Mouse (Mus musculus) left cerebral cortex, adult 11 months (tissue): ENCODE measurements around the gene Gm20388.
"Not testable (repeated sequence)": the region's sequence is repeated elsewhere in the genome, so short reads cannot be mapped to it uniquely, and the experiment has no call there.

ENCODE experiments used
- DNase-seq: peaks from one replicate; pipeline ENCODE4 v3.0.0; 2022; ENCODE audit warnings: low spot score

Gene Gm20388

DNA sequence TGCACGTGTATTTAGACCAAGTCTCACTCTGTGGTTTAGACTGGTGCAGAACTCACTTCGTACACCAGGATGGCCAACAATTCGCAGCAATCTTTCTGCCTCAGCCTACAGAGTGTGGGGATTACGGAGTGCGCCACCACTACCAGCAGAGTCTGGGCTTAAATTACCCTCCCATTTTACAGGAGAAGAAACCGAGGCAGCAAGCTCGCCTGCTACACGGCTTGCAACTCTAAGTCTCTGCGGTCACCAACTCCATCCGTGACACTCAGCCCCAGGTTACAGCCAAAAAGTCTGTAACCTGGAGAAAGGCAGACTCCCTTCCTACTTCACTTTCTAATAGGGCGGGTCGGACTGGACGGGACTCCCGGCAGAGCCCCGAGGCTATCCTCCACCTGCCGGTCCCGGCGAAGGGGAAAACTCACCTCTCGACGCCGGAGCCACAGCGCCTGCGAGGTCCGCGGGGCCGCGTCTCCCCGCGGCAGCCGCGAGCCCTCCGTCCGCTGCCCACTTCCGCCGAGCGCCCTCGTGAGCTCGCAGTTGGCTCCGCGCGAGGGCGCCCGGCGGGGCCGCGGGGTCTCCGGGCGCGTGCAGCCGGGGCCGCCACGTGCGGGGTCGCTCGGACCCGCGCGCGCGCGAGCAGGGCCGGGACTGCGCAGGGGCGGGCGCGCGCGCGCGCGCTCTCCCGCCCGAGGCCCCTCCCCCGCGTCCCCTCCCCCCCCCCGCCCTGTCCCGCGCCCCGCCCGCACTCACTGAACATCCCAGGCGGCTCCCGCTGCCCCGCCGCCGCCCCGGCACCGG, 4110.0 kb downstream of the Gm20388 start:
- no peak for DNase-seq

DNA sequence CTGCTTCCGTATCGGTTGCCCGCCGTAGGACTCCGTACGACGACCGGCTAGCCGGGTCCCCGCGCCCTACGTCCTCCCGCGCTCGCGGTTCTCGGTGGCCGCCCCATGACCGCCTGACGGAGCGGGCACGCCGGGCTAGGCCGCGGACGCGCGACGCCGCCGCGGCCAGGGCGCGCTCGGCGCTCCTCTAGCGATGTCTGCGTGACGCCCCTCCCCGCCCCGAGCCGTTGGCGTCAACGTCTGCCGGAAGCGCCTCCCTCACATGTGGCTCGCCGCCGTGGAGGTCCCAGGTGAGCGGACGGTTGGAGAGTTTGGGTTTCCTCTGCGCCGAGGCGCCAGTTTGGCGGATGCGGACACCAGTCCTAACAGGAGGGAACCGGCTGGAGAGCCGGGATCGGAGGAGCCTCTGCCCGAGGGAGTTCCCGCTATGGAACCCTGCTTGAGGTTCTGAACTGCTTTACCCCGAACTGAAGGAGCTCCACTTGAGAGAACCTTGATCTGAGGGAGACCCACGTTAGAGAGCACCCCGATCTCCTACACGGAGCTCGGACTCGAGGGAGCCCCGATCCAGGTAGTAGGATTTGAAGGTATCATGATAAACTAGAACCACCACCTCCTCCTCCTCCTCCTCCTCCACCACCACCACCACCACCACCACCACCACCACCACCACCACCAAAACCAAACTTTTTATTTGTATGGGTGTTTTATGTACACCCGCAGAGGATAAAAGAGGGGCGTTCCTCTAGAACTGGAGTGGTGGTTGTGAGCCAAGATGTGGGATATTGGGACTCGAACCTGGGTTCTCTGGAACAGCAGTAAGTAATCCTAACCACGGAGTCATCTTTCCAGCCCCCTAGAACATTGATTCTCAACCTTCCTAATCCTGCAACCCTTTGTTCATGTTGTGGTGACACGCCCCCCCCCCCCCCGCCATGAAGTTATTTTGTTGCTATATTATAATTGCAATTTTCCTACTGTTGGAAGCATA, 4110.9 kb downstream of the Gm20388 start, which contains the start of the genes Taf5l and Urb2:
TSS of gene Taf5l (minus strand) at position 161 of the 991 bp plus-strand sequence.
TSS of gene Urb2 (plus strand) at position 272 of the 991 bp plus-strand sequence.
- DNase-seq = peak; percentile 84

DNA sequence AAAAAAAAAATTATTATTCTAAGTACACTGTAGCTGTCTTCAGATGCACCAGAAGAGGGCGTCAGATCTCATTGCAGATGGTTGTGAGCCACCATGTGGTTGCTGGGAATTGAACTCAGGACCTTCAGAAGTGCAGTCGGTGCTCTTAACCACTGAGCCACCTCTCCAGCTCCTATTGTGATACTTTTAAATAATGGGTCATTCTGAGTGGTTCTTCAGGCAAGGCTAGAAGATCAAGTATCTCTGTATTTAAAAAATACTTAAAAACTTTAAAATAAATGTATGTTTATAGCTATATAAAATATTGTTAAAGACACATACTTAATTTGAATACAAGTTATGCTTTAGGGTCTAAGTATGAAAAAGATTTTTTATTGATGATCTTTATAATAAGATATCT, 4115.6 kb downstream of the Gm20388 start:
- DNase-seq = not testable (repeated sequence)

DNA sequence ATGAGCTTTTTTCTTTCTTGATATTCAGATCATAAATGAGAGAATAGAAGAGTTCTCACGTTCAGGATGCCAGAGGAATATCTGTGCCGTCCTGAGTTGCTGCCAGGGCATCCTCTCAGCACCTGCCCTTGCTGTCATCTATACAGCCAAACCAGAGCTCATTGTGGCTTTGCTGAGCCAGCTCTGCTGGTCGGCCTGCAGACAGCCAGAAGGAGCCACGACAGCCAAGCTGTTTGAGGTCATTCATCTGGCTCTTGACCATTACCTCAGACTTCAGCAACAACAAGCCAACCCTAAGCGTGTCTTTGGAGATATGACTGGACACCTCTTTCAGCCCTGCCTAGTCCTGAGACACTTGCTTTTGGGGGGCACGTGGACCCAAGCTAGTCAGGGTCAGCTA, 4117.2 kb downstream of the Gm20388 start:
- no peak for DNase-seq

DNA sequence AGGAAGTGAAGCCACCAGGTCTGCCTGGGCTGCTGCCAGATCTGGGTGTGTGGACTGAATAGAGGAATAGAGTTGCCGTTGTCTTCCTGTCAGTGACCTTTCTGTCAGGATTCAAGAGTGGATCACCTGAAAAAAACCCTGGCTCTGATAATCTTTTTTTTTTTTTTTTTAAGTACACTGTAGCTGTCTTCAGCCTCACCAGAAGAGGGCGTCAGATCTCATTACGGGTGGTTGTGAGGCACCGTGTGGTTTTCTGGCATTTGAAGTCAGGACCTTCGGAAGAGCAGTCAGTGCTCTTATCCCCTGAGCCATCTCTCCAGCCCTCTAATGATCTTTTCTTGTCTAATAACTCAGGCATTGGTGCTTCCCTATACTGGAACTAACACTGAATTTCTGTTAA, 4122.8 kb downstream of the Gm20388 start:
- DNase-seq = no peak

DNA sequence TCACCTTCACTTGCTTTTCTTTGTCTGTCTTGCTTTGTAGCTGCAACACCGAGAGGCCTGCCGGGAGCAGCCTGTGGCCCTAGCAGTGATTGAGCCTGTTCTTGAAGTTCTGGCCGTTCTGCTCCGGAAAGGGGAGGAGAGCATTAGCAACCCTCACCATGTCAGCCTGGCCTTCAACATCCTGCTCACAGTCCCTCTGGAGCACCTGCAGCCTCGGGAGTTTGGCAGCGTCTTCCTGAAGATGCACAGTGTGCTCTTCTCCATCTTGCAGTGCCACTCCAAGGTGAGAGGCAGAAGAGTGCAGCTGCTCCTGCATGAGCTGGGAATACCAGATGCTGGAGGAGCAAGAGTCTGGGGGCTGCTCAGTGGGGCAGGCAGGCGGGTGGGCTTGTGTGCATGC, 4127.5 kb downstream of the Gm20388 start:
- no peak for DNase-seq

DNA sequence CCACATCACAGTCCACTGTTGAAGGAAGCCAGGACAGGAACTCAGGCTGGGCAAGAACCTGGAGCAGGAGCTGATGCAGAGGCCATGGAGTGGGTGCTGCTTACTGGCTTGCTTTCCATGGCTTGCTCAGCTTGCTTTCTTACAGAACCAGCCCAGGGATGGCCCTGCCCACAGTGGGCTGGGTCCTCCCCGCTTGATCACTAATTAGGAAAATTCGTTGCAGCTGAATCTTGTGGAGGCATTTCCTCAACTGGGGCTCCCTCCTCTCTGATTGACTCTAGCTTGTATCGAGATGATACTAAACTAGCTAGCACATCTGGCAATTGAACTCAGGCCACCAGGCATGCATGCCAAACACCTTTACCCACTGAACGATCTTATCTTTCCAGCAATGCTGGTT, 4128.7 kb downstream of the Gm20388 start:
- no peak for DNase-seq

DNA sequence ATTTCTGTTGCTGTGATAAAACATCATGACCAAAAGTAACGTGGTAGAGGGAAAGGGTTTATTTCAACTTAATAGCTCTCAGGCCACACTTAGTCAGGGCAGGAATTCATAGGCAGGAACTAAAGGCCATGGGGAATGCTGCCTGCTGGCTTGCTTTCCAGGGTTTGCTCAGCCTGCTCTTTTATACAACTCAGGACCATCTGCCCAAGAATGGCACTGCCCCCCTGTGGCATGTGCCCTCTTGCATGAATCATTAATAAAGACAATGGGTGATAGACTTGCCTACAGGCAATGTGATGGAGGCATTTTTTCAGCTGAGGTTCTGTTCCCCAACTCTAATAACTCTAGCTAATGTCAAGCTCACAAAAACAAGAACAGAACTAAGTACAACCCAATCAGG, 4131.6 kb downstream of the Gm20388 start:
- DNase-seq = no peak

DNA sequence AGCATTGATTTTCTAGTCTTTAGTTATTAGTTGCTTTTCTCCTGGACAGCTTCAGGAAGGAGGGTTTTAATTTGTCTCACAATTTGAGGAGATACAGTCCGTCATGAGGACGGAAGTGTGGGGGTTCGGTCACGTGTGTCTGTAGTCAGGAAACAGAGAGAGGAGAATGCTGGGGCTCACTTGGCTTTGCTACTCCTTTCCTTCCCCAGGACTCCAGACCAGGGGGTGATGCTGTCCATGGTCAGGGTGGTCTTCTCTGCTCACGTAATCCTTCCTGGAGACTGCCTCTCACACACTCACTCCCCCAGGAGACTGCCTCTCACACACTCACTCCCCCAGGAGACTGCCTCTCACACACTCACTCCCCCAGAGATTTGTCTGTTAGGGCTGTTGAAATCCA, 4133.8 kb downstream of the Gm20388 start:
- no peak for DNase-seq

DNA sequence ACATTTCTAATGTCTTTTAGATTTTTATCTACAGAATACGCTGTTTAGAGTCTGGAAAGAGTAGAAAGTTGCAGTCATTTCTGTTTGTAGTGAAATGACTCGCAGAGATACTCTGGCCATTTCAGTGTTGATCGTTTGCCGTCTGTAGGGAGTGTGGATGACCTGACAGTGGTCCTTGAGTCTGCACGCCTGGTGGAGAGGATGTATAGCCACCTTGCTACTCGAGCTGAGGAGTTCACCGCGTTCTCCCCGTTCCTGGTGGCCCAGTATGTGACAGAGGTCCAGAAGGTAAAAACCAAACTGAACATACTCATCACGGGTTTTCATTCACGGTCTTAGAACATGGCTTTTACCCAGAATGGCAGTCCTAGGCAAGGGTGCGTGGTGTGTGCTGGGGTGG, 4134.3 kb downstream of the Gm20388 start:
- no peak for DNase-seq

DNA sequence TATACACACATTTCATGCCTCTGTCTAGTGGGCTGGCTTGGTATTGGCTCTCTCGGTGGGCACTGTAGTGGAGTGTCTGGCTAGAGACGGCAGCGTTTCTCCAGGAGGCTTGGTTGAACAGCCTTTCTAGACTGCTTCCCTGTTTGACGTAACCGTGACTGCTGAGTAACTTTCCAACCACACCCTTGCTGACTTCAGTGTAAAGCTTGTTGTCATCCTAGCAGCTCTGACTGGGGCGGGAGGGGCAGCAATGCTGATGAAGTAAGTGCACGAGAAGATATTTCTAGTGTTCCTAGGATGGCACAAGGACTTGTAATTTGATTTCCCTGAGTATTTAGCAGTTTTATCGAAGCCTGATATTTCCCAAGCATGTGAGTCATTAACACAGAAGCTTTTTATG, 4135.2 kb downstream of the Gm20388 start:
- DNase-seq = no peak

DNA sequence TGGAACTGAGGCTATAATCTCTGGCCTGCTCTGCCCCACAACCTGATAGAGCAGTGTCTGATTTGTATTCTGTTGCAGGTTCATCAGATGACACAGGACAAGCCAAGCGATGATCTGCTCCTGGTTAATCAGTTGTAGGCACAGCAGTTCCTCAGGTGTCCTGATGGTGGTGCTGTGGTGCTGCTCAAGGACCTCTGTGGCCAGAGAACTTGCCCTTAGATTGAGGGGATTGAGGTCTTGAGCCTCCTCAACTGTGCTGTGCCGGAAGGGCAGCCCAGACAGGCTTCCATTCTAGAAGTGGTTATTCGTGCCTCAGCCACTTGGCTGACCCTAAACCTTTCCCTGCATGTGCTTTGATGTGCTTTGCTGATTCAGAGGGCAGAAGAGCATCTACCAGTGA, 4141.5 kb downstream of the Gm20388 start:
- peak; percentile 42 for DNase-seq

DNA sequence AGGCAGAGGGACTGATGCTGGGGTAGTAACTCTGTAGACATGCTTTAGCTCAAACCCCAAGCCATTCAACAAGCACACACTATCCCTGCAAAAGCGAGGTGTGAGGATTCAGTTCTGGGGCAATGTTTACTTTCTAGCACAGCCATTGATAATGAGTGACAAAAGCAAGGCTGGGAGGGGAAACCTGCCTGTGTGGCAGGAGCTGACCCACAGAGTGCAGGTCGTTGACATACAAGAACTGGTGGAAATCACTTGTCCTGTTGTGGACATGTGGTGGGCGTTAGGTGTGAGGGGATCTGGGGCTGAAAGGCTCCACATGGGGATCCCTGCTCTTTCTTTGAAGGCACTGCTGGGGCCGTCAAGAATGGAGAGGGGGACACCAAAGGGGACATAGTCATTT, 4141.9 kb downstream of the Gm20388 start:
- DNase-seq = no peak

DNA sequence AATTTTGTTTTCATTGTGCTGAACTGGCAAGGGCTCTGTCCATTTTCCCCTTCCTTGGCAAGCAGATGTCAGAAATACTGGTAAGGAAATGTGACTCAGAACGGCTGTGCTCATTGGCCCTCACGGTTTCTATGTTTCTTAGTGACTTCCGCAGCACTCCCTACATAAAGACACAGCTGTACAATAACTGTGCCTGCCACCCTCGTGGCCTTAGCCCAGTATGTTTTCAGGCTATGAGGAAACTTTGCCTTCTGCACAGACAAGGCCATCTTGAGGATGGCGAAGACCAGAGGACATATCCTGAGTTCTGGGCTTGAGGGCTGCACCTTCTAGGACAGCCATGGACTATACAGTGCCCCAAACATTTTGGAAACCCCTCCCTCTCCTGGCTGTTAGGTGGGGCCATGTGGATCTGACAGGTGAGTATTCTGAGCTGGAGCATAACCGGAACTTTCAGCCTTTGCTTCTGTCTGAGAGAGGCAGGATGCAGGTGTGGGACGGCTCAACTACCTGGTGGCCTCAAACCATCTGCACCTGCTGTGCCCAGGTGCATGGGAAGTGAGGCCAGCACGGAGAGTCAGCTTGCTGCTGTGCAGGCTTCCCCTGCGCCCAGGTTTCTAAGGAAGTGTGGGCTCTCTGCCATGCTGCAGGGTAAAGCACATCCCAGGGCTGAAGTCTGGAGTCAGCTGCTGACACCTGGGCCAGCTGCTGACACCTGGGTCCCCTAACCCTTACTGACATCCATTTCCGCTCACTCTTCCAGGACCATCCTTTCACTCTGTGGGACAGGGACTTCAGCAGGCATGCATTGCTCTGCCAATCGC, 4146.4 kb downstream of the Gm20388 start:
- no peak for DNase-seq

DNA sequence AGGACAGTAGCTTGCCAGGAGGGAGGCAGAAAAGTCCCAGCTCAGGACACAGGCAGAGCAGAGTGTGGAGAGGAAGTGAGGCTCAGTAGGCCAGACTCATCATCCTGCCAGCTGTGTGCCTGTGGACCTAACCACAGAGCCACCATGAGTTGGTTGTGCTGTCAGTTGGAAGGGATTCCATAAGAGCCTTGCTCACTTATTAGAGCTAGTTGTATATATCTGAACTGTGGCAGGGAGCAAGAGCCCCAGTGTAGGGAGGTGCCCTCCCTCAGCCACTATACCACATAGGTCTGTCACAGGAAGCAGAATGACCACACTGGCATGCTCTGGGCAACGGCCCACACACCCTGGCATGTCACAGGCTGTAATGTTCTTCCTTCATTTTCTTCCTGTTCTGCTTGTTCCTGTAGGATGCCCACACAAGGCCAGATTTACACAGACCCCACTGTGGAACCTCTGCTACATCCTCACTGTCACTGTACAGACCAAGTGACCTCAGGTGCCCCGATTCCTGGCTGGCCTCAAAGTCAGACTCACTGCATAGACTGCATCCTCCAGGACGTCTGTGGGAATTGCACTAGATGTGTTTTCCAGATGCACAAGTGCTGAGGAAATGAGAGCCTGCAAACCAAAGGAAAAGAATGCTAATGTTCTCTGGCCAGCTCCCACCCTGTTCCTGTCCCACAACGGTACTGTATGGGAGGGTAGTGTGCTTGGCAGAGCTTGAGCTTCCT, 4155.9 kb downstream of the Gm20388 start:
- no peak for DNase-seq

DNA sequence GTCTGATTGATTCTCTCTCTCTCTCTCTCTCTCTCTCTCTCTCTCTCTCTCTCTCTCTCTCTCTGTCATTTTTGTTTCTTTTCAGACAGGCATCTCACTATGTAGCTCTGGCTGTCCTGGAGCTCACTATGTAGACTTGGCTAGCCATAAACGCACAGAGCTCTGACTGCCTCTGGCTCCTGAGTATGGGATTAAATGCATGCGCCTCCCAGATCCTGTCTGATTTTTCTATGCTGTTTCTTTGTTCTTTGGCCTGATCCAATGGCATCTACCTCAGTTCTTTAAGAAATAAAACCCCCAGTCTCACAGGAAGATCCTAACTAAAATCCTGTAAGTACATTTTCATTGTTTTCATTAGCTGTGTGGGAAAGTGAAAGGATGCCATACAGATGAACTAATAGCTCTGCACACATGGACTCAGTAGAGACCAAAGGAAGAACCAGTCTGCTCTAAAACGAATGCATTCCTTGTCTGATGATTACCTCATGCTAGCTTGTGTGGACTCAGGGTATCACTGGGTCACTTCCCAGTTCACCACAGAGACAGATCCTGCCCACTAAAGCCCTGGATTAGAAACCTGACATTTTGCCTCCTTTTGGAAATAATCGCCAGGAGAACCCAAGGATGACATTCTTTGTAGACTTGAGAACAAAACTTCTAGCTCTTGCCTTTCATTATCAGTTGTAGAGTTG, 4156.6 kb downstream of the Gm20388 start:
- DNase-seq = no peak

DNA sequence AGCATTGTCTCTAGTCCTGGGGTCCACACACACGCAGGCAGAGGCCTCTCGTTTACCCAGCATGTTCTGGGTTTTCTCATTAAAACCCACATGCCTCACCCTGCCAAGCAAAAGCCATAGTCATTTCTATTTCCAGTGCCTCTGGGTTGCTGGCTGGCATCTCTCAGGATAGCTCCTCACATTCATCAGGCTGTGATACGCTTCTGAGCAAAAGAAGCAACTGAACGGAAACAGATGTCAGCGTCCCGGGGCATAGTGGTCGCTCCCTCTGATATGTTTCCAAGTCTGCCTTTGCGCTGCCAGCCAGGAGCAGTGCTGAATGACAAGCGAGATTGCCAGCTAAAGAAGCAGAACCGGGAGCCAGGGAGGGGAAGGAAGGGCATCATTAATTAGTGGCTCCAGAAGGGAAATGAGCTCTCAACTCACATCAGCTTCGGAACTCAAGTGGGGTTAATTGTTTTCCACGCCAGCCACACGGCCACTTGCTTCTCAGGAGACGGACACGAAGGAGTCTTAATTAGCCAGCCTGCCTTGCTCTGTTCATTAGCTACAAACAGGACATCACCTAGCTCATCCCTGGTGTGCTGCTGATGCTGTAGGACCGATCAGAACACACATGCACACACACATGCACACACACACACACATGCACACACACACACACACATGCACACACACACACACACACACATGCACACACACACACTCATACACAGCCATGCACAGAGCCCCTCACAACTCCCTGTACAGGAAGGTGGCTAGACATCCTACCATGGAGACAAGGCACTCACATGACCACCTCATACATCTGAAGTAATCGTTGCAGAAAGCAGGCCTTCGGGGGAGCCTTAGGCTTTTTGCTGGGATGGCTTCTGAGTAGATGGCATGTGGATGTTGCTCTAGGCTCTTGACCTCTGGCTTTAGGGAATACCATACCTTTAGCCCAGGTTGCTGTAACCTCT, 4160.0 kb downstream of the Gm20388 start:
- no peak for DNase-seq

DNA sequence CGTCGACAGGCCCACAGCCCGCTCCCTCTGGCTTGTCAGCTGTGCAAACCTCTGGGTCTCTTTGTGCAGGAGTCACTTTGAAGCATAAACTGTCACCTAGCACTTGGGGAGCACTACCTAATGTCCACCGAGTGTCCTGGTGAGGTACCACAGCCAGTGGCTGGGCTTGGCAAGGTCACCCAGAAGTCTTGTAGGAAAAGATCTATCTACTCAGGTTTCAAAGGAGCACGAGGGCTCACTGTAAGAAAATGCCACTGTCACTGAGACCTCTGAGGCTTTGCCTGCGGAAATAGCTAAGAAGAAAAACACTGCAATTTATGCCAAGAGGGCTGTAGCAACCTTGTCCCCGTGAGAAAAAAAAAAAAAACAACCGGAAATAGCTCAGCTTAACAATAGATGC, 4165.3 kb downstream of the Gm20388 start:
- DNase-seq = no peak

DNA sequence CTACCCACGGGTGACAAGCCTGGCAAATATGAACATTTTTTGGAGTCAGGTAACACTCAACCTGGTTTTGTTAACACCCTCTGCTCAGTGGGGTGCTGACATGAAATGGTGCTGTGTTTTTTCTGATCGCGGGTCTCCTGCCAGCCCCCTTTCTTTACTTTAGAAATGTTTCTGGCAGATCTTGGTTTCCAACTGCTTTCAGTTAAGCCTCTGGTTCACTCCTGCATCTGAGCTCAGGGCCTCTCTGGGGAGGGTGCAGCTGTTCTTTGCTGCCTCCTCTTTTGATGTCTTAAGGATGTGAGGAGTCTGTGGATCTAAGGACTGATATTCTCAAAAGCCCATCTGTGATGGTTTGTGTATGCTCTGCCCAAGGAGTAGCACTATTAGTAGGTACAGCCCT, 4165.8 kb downstream of the Gm20388 start:
- DNase-seq = no peak

DNA sequence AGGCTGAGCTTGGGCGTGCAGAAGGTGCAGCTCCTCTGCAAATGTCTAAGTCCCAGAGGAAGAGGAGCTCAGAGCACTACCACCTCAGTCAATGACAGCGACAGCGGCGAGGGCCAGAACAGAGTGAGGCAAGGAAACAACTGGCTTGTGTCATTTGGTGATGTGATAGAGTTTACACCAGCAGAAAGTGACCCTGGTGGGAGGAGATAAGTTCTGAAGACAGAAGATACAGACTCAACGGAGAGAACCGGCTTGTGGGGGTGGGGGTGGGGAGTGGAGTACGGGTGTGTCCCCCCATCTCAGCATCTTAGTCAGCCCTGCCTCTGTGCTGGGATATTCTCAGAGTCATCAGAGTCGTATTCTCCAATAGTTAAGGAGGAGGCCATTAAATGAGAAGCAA, 4166.7 kb downstream of the Gm20388 start:
- no peak for DNase-seq
